Mouse (Mus musculus) heart, embryonic 15.5 days (tissue): Measurements from ENCODE around the gene Gatc. TPM values are rescaled to one million over a fixed set of nuclear protein-coding genes. Genes with fewer than 3 reads are reported as not detected.

Source experiments
- ATAC-seq: fragments of 200-750 bp; cut with Nextera tagmentation; replicated peaks from 2 replicates; pipeline ENCODE4 v1.8.0; 2017; ENCODE audit warnings: low read depth, moderate TSS enrichment; ENCODE audit not compliant: insufficient number of reproducible peaks, insufficient read depth, low FRiP score
- H3K27ac ChIP-seq: fragments of 300-500 bp; sonication (generic); 2 replicates; pipeline ENCODE4 v1.5.1; 2015; ENCODE audit warnings: mild to moderate bottlenecking, inconsistent platforms
- H3K27me3 ChIP-seq: fragments of 300-500 bp; sonication (generic); 2 replicates; pipeline ENCODE4 v1.6.1; 2015; ENCODE audit warnings: inconsistent platforms
- H3K36me3 ChIP-seq: fragments of 300-500 bp; sonication (generic); 2 replicates; pipeline ENCODE4 v1.6.1; 2015; ENCODE audit warnings: mild to moderate bottlenecking, inconsistent platforms
- H3K4me1 ChIP-seq: fragments of 300-500 bp; sonication (generic); replicated peaks from 2 replicates; pipeline ENCODE4 v1.6.1; 2015; ENCODE audit warnings: inconsistent platforms
- H3K4me2 ChIP-seq: fragments of 300-500 bp; sonication (generic); 2 replicates; pipeline ENCODE4 v1.6.1; 2015; ENCODE audit warnings: inconsistent platforms, mild to moderate bottlenecking, moderate library complexity
- H3K4me3 ChIP-seq: fragments of 300-500 bp; sonication (generic); 2 replicates; pipeline ENCODE4 v1.5.1; 2015; ENCODE audit warnings: mild to moderate bottlenecking, inconsistent platforms
- H3K9ac ChIP-seq: fragments of 300-500 bp; sonication (generic); 2 replicates; pipeline ENCODE4 v1.6.1; 2015; ENCODE audit warnings: mild to moderate bottlenecking, inconsistent platforms
- H3K9me3 ChIP-seq: fragments of 300-500 bp; sonication (generic); replicated peaks from 2 replicates; pipeline ENCODE4 v1.6.1; 2016; ENCODE audit warnings: inconsistent platforms
- WGBS: fragments of 180-500 bp; shearing (Covaris S2); methylation state at CpG from one replicate; pipeline ENCODE4 v1.1.7; 2015; ENCODE audit warnings: mixed read lengths; 5-methylcytosine and 5-hydroxymethylcytosine counted together
- polyA plus RNA-seq: library from polyadenylated mRNA; unstranded; fragments of >200 nt; fragmentation: Nextera tagmentation; extraction: Ambion mirVana; gene quantifications from 2 replicates; pipeline ENCODE4 v1.2.1, GENCODE M21; 2015

Gatc gene
- polyA plus RNA-seq, 1 experiment from 2014 or later: 21.5 TPM

DNA sequence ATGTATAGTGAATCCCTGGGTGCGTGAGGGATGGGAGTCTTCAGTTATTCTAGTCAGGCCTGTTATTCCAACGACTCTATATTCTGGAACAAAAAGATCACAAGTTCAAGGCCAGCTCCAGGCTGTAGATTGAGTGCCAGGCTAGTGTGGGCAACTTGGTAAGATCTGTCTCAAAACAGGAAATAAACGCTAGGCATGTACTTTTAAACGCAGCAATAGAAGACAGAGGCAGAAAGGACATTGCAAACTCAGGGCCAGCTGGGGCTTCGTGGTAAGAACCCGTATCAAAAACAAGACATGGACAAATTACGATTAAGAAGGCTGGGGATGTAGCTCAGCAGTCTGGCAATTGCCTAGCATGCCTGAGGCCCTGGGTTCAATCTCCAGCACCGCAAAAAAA lies 18.5 kb upstream of the Gatc start:
- Histone ChIP-seq H3K36me3 (no peaks in the 10 kb centered on the region), H3K9ac (no peak overlapping the region)
- ATAC-seq: no peak

DNA sequence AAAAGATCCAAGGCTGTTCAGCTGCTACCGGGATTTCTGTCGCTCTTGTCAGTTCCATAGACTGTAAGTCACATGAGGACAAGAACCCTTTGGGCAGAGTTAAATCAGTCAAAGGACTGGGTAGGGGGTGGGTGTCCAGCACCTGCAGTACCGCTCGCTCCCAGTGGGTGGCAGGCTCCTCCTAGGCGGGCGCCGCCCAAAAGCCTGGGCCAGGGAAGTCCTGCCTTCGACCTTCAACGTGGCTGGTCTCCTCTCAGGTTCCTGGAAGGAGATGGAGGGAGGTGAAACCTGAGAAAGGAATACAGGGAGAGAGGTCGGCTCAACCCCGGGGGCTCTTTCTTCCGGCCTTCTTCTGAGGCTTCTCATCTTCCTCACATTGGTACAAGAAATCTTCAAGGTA lies 17.9 kb upstream of the Gatc start:
- Histone ChIP-seq H3K4me3 (no peak overlapping the region), H3K36me3 (no peaks in the 10 kb centered on the region), H3K9me3 (no peaks in the 10 kb centered on the region), H3K9ac (no peak overlapping the region), H3K4me1 (0 out of 2 replicates have a peak, but pooled peaks cover 3% of the 10 kb centered on the region), H3K27ac (no peak overlapping the region), H3K4me2 (no peak overlapping the region), H3K27me3 (peaks cover 6% of the 10 kb centered on the region; the same call in 1 of the 2 replicates)
- ATAC-seq: peak; percentile 77
- WGBS: 6% methylated on average over 12 of the region's 12 CpGs

More for the DNA sequence above, 18.5 kb upstream of the Gatc start:
- H3K4me3 ChIP-seq: no peak overlapping the region
- no peak overlapping the region for H3K4me2 ChIP-seq
- peaks cover 6% of the 10 kb centered on the region; the same call in 1 of the 2 replicates for H3K27me3 ChIP-seq
- WGBS: 87% methylated on average over 8 of the region's 8 CpGs
- no peak overlapping the region for H3K27ac ChIP-seq
- H3K9me3 ChIP-seq: no peaks in the 10 kb centered on the region
- H3K4me1 ChIP-seq: 0 out of 2 replicates have a peak, but pooled peaks cover 3% of the 10 kb centered on the region

DNA sequence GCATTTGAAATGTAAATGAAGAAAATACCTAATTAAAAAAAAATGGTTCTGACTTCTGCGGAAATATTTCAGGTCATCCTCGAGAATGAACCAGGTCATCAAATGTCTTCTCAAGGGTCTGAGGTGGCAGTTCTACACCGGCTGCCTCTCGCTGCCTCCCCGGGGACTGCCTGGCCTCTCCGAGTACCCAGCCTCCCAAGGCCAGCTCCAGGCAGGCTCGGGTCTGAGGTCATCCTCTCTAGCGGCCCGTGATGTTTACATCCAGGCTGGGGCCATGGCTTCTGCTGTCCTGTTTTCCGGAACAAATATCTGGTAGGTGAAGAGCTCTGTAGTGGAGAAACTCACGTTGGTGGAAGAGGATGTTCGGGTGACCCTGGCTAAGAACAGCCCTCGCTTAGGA lies 14.1 kb upstream of the Gatc start:
- Histone ChIP-seq H3K27me3 (no peaks in the 10 kb centered on the region; the same call in 1 of the 2 replicates), H3K9ac (no peak overlapping the region), H3K4me2 (no peak overlapping the region), H3K9me3 (no peaks in the 10 kb centered on the region), H3K27ac (no peak overlapping the region), H3K36me3 (no peaks in the 10 kb centered on the region), H3K4me3 (no peak overlapping the region), H3K4me1 (0 out of 2 replicates have a peak, but pooled peaks cover 3% of the 10 kb centered on the region)
- ATAC-seq: no peak
- 49% methylated on average over 13 of the region's 13 CpGs for WGBS

DNA sequence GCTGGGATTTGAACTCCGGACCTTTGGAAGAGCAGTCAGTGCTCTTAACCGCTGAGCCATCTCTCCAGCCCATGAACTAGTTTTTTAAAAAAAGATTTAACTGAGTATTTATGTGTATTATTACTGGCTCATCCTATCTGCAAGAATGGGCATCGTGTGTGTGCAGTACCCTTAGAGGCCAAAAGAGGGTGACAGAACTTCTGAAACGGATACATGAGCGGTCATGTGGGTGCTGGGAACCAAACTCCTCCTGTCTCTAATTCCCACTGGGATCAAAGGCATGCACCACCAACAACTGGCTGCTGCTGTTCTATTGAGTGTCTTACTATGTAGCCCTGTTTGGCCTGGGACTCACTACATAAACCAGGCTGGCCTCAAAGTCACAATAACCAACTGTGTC lies 10.4 kb upstream of the Gatc start:
- H3K9me3 ChIP-seq: no peaks in the 10 kb centered on the region
- peaks cover 7% of the 10 kb centered on the region; the same call in 1 of the 2 replicates for H3K36me3 ChIP-seq
- ATAC-seq: no peak
- no peaks in the 10 kb centered on the region; the same call in 1 of the 2 replicates for H3K27me3 ChIP-seq
- no peak overlapping the region for H3K27ac ChIP-seq
- H3K4me3 ChIP-seq: no peak overlapping the region
- peaks cover 14% of the 10 kb centered on the region for H3K4me1 ChIP-seq
- 74% methylated on average over 5 of the region's 5 CpGs for WGBS
- no peak overlapping the region for H3K4me2 ChIP-seq
- H3K9ac ChIP-seq: no peak overlapping the region

DNA sequence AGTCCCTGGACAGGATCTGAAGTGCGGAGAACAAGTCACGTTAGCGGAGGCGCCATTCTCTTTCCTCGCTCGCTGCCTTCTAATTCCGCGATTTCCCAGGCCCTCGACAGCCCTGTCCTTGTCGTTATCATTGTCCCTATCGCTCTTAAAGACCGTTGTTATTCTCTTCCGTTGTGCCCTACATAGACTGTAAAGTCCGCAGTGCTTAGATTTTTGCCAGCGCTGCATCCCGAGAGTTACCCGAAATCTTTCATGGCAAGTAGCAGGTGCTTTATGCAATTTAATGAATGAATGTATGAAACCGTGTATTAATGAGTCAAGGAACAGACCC lies 8.2 kb upstream of the Gatc start:
- peak overlapping the region; percentile 84 for H3K4me3 ChIP-seq
- no peaks in the 10 kb centered on the region for H3K9me3 ChIP-seq
- H3K27me3 ChIP-seq: no peaks in the 10 kb centered on the region
- H3K9ac ChIP-seq: peak overlapping the region; percentile 63
- peak overlapping the region; percentile 80 for H3K27ac ChIP-seq
- no peak for ATAC-seq
- peak overlapping the region; percentile 76 for H3K4me2 ChIP-seq
- under 1% methylated on average over 18 of the region's 18 CpGs for WGBS
- peaks cover 17% of the 10 kb centered on the region for H3K4me1 ChIP-seq
- H3K36me3 ChIP-seq: peaks cover 26% of the 10 kb centered on the region

DNA sequence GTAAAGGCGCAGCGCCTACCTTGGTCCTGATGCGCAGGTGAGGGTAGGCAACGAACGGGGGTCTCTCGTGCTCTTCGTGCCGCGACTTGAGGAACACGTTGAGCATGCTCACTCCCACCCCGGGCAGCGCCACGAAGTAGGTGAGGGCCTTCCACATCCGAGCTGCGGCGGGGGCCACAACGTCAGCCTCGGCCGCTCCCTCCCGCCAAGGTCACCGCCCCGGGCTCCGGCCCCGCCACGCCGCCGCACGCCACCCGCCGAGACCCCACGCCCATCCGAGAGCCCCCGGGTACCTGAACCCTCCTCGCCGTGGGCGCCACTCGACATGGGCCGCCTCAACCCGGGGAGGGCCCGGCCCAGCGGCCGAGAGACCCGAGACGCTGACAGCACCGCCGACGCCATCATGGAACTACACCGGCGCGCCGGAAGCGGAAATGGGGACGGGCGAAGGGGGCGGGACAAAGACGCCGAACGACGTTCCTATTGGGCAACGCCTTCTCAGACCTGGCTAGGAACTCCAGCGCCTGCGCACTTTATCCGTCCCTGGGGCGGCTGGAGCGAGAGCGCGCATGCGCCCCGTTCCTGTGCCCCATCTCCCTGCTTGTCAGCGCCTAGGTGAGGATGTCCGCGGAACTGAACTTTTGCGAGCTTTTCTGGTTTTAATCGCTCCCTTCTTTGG lies 7.7 kb upstream of the Gatc start, which contains the start of gene Cox6a1:
Gene Cox6a1, minus strand, starts transcription at position 436 of the 679 bp plus-strand sequence.
- Histone ChIP-seq H3K4me3 (peak within 1 kb of the TSS; percentile 84), H3K27ac (peak within 1 kb of the TSS; percentile 80), H3K36me3 (peaks cover 32% of the 10 kb centered on the region), H3K4me1 (peaks cover 17% of the 10 kb centered on the region), H3K9me3 (no peaks in the 10 kb centered on the region), H3K4me2 (peak within 1 kb of the TSS; percentile 85), H3K9ac (peak within 1 kb of the TSS; percentile 88), H3K27me3 (no peaks in the 10 kb centered on the region)
- under 1% methylated on average over 72 of the region's 74 CpGs for WGBS
- peak; percentile 96 for ATAC-seq

DNA sequence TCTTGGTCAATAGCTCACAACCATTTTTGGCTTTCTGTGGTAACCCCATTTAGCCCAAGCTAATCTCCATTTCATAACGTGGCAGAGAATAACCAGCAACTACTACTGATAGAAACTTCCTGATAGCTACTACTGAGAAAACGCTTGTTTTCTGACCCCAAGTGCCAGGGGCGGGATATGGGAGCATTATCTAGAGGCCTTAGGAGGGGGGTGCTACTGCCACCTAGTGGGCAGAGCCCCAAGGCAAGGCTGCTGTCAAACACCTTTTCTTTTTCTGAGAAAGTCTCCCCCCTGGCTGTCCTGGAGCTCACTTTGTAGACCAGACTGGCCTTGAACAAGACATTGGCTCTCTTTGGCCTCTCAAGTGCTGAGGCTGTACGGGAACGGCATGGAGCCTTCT lies 6.6 kb upstream of the Gatc start:
- under 1% methylated on average over 5 of the region's 5 CpGs for WGBS
- Histone ChIP-seq H3K36me3 (peaks cover 43% of the 10 kb centered on the region), H3K9ac (peak overlapping the region; percentile 88), H3K9me3 (no peaks in the 10 kb centered on the region), H3K27ac (peak overlapping the region; percentile 72), H3K27me3 (no peaks in the 10 kb centered on the region), H3K4me2 (peak overlapping the region; percentile 85), H3K4me1 (peaks cover 20% of the 10 kb centered on the region), H3K4me3 (peak overlapping the region; percentile 84)
- no peak; the same call in 1 of the 2 replicates for ATAC-seq

DNA sequence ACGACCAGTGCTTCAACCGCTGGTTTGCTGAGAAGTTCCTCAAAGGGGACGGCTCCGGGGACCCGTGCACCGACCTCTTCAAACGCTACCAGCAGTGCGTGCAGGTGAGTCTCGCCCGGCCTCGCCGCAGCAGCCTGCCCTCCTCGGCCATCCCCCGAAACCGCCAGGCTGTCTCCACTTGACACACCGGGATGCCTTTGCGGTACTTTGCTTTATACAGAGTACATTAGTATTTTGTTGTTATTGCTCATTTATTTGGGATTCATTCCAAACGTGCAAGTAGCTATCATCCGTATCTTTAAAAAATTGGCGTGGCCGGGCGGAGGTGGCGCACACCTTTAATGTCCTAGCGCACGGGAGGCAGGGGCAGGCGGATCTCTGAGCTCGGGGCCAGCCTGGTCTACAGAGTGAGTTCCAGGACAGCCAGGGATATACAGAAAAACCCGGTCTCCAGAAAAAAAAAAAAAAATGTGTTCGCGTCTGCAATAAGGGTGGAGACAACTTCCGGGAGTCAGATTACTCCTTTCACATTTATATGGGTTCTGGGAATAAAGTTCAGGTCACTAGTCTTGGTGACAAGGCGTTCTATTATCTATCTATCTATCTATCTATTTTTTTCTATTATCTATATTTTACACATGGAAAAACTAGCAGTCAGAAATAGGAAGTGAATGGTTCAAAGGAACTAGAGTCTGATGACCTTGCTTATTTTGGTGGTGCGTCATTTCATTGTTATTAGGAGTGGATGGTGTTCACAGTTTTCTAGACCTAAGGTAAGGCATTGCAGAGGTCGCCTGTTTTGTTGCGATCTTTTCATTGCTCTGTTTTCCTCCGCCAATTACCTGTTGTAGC lies 562 bp upstream of the Gatc start:
- H3K9ac ChIP-seq: peak overlapping the region; percentile 89
- peaks cover 43% of the 10 kb centered on the region for H3K36me3 ChIP-seq

DNA sequence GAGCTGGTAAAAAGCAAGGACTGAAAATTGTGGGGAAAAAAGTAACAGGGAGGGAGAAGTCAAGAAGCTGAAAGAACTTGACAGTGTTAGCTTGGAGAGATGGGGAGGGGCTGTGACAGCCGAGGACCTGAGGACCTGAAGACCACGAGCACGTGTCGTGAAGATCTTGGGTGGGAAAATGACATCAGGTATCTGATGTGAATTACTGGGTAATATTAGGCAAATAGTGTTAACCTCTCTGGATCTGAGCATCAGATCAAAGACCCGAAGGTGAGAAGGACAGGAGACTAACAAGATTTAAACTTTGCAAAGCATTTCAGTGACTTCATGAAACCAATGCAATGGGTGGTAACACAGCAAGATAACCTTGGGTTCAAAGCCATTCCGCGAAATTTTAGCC lies 971 bp downstream of the Gatc start:
- Histone ChIP-seq H3K4me1 (peaks cover 28% of the 10 kb centered on the region), H3K27me3 (no peaks in the 10 kb centered on the region), H3K9ac (0 out of 2 replicates have a peak overlapping the region, but pooled peaks have one; percentile 89), H3K27ac (no peak overlapping the region), H3K4me2 (peak overlapping the region; percentile 86), H3K4me3 (peak overlapping the region; percentile 90), H3K36me3 (peaks cover 43% of the 10 kb centered on the region), H3K9me3 (no peaks in the 10 kb centered on the region)
- WGBS: 21% methylated on average over 7 of the region's 7 CpGs
- ATAC-seq: no peak

More for the DNA sequence above, 562 bp upstream of the Gatc start:
- WGBS: 9% methylated on average over 36 of the region's 36 CpGs
- H3K27ac ChIP-seq: peak overlapping the region; percentile 78
- H3K9me3 ChIP-seq: no peaks in the 10 kb centered on the region
- peaks cover 33% of the 10 kb centered on the region for H3K4me1 ChIP-seq
- peak overlapping the region; percentile 90 for H3K4me3 ChIP-seq
- ATAC-seq: peak; percentile 48
- peak overlapping the region; percentile 86 for H3K4me2 ChIP-seq
- H3K27me3 ChIP-seq: no peaks in the 10 kb centered on the region

DNA sequence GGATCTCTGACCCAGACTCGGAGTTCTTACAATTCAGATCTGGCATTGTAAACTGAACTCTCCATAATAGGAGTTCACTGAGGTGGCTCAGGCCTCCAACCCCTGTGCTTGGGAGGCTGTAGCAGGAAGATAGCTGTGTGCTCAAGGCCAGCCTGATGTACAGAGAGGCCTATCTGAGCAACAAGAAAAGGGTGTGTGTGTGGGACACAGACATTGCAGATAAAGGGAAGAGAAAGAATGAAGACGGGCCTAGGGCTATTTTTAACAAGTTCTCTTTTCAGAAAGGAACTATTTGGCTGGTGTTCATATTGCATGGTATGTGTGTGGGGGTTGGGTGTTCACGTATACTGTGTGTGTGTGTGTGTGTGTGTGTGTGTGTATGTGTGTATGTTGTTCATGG lies 7.4 kb downstream of the Gatc start:
- Histone ChIP-seq H3K9me3 (no peaks in the 10 kb centered on the region), H3K4me2 (no peak overlapping the region), H3K27me3 (no peaks in the 10 kb centered on the region), H3K4me1 (peaks cover 29% of the 10 kb centered on the region), H3K9ac (no peak overlapping the region), H3K4me3 (no peak overlapping the region), H3K27ac (peak overlapping the region; percentile 31), H3K36me3 (peaks cover 60% of the 10 kb centered on the region)
- ATAC-seq: 0 out of 2 replicates have a peak, but pooled peaks have one; percentile 19
- 48% methylated on average over 3 of the region's 3 CpGs for WGBS

DNA sequence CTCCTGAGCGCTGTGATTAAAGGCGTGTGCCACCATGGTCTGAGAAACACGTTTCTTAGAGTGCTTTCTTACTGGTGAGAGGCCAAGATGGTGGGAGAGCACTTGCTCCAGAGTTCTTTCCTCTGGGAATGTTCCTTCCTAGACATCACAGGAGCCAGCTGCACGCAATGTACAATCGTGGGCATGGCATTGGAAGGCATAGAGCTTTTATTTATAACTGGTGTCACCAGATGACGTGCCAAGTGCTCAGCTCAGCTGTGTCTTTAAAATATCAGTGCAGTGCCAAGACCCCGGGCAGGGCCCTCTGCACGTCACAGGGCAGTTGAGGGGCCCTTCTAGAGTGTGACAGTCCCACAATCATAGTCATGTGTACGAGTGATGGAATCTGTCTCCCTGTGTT lies 10.0 kb downstream of the Gatc start:
- H3K9me3 ChIP-seq: no peaks in the 10 kb centered on the region
- no peaks in the 10 kb centered on the region for H3K27me3 ChIP-seq
- H3K27ac ChIP-seq: peak overlapping the region; percentile 77
- ATAC-seq: no peak; the same call in 1 of the 2 replicates
- no peak overlapping the region for H3K9ac ChIP-seq
- WGBS: 63% methylated on average over 9 of the region's 9 CpGs
- H3K36me3 ChIP-seq: peaks cover 55% of the 10 kb centered on the region
- peak overlapping the region; percentile 16; the same call in 1 of the 2 replicates for H3K4me2 ChIP-seq
- H3K4me3 ChIP-seq: no peak overlapping the region
- H3K4me1 ChIP-seq: peaks cover 35% of the 10 kb centered on the region
